Mouse (Mus musculus): Measurements from ENCODE around the gene Ago4. TPM values are rescaled to one million over a fixed set of nuclear protein-coding genes. Genes with fewer than 3 reads are reported as not detected.

Ago4 gene
- 9.9 to 11.2 TPM (median 10.3 TPM) in 4 replicates for total RNA-seq (2023)

DNA sequence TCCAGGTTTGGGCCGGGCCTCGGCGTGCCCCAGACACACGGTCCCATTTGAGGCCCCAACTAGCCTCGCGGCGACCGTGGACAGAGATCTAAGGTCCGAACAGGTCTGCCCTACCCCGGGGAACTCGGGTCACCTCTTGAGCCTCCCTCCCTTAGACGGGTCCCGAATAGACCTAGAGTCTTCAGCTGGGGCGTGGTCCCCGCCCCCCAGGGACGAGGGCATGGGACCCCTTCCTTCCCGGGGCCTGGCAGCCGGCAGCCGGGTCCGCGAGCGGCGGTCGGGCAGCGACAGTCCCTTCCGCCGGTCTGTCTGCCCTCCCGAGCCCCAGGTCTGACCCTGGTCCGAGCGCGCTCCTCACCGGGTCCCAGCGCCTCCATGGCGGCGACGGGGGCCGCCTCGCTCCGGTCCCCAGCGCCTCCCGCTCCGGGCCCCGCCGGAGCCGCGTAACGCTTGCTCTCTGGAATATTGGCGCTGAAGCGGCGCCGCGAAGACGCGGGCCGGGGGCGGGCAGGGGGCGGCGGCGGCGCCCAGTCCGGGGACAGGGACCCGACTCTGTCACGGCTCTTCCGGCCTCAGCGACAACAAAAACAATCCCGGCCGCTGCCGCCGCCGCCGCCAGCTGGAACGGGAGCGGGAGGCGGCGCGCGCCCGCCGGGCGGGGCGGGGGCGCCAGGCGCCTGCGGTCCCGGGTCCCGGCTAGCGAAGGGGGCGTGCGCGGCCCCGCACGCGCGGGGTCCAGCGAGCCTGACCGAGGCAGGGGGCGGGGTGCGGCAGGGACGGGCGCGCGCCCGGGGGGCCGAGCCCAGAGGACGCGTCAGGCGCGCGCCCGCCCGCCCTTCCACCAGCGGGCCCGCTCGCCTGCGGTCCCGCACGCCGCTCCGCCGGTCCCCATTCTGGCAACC is at the start of gene Ago4:
TSS of gene Ago4 (minus strand) at position 646 of the 902 bp plus-strand sequence.

DNA sequence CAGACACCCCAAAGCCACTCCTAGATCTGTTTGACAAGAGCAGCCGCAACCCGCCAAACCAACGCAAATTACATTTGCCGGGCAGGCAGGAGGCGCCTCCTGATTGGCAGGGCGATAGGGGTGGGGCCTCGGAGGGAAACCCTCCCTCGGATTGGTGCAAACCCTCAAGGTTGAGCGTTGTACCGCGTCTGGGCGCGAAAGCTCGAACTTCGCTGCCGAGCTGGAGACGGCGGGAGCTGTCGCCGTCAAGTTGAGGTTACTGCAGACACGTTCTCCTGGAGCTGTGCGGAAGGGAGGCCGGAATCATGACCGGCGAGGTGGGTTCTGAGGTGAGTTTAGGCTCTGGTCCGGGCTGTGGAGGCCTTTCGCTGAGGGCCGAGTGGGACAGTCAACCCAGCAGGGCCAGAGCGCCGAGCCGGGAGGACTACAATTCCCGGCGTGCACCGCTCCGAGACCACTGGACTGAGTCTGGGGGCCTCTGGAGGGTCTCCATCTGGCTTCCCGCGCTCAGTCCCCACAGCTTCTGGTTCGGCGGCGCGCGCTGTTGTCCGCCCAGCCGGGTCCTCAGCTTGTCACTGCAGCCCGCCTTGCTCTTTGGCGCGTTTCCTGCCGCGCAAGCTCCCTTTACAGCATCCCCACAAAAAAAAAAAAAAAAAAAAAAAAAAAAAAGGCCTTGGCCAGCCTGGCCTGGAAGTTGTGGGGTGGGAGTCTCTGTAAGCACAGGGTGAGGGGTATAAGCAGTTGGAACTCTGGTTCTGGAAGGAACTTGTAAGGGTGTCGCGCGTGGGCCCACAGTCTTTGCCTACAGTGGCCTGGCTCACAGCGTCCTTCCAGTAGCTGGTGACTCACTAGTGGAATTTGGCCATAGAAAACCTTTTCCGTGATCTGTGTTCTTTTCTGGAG is 23.8 kb upstream of the Ago4 start, which contains the start of gene Clspn:
TSS of gene Clspn (plus strand) at position 127 of the 903 bp plus-strand sequence.

DNA sequence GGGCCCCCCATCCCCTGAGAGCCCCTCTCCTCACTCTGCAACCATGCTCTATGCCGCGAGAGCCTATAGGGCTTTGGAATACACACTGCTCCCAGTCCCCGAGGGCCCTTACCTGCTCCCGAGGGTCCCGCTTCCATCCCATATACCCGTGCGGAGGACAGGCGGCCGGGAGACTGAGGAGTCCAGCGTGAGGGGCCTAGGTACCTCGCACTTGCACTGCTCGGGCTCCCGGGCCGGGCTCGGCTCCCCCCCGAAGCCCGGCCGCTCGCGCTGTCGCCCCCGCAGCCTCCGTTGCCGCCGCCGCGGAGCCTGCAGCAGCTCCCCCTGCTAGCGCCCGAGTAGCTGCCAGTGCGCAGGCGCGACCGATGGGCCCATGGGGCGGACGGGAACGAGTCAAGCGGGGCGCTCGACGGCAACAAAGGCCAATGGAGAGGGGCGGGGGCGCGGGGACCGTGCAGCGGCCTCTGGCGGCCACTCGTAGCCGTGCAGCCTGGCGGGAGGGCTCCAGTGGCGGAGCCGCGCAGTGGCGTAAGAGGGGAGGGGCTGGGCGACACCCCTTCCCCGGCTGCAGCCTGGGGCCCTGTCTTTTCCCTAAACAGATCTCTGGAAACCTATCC is 64.9 kb downstream of the Ago4 start, which contains the start of gene Ago1:
TSS of gene Ago1 (minus strand) at position 299 of the 617 bp plus-strand sequence.

Other genes with a start within 250 kb of the Ago4 start
- not detected in 4 replicates for gene Col8a2, start 246.7 kb downstream of the Ago4 start, total RNA-seq (2023)
- 31.4 to 44.4 TPM (median 37.4 TPM) in 4 replicates for gene Adprhl2, start 211.8 kb downstream of the Ago4 start, total RNA-seq (2023)
- not detected in 4 replicates for gene Tekt2, start 207.8 kb downstream of the Ago4 start, total RNA-seq (2023)
- 27.0 to 32.5 TPM (median 28.8 TPM) in 4 replicates for gene Ago3, start 103.9 kb downstream of the Ago4 start, total RNA-seq (2023)
- gene Ago1, start 64.9 kb downstream of the Ago4 start, total RNA-seq (2023): 54.6 to 60.3 TPM (median 57.6 TPM) in 4 replicates
- gene Clspn, start 23.5 kb upstream of the Ago4 start, total RNA-seq (2023): 10.1 to 12.9 TPM (median 12.4 TPM) in 4 replicates
- 0.79 to 1.3 TPM (median 1.2 TPM) in 4 replicates for gene 5730409E04Rik, start 76.3 kb upstream of the Ago4 start, total RNA-seq (2023)
- 86.5 to 98.6 TPM (median 93.9 TPM) in 4 replicates for gene Psmb2, start 144.2 kb upstream of the Ago4 start, total RNA-seq (2023)
- 0.45 TPM in 1 of 4 replicates, not detected in the others for gene Tfap2e, start 202.8 kb upstream of the Ago4 start, total RNA-seq (2023)
- 28.2 to 34.3 TPM (median 30.2 TPM) in 4 replicates for gene Ncdn, start 220.0 kb upstream of the Ago4 start, total RNA-seq (2023)
- gene AU040320, start 220.1 kb upstream of the Ago4 start, total RNA-seq (2023): 48.7 to 57.2 TPM (median 52.9 TPM) in 4 replicates

All from B cell, adult 62 days (primary cell).